Mouse (Mus musculus) liver, embryonic 18 days (tissue): ENCODE results near the gene Brsk1. TPM values are rescaled to one million over a fixed set of nuclear protein-coding genes. Genes with fewer than 3 reads are reported as not detected.

Experiments
- polyA plus RNA-seq: library from polyadenylated mRNA; depleted of rRNA; stranded (reverse); fragments of >200 nt; gene quantifications from 2 replicates; pipeline ENCODE4 v1.2.3, GENCODE M21; 2012; rRNA removed

Brsk1 gene
- polyA plus RNA-seq = 0.31 and 0.32 TPM in 2 replicates

GRCm38 (mm10) chr7:4690387-4690786 is at the start of gene Brsk1:
Gene Brsk1, plus strand, starts transcription at chr7:4690604.

GRCm38 (mm10) chr7:4658912-4659551 is 31.4 kb upstream of the Brsk1 start, which contains the start of gene Ppp6r1:
Gene Ppp6r1, minus strand, starts transcription at chr7:4659019.

GRCm38 (mm10) chr7:4684632-4685417 is 5.6 kb upstream of the Brsk1 start, which contains the start of gene Hspbp1:
Gene Hspbp1, minus strand, starts transcription at chr7:4685068.

GRCm38 (mm10) chr7:4725169-4725568 is 34.8 kb downstream of the Brsk1 start, which contains the start of gene Tmem150b:
Gene Tmem150b, minus strand, starts transcription at chr7:4725249.

GRCm38 (mm10) chr7:4739544-4740275 is 49.3 kb downstream of the Brsk1 start, which contains the start of gene Kmt5c:
Gene Kmt5c, plus strand, starts transcription at chr7:4740115.

GRCm38 (mm10) chr7:4752821-4753570 is 62.6 kb downstream of the Brsk1 start, which contains the start of gene Cox6b2:
Gene Cox6b2, minus strand, starts transcription at chr7:4753094.

Other genes with a start within 250 kb of the Brsk1 start
- 3.5 and 4.7 TPM in 2 replicates for gene Rdh13, start 245.0 kb upstream of the Brsk1 start, polyA plus RNA-seq
- gene Eps8l1, start 229.9 kb upstream of the Brsk1 start, polyA plus RNA-seq = 1.5 and 2.5 TPM in 2 replicates
- 17.0 and 21.0 TPM in 2 replicates for gene Ppp1r12c, start 188.9 kb upstream of the Brsk1 start, polyA plus RNA-seq
- 3.9 and 5.7 TPM in 2 replicates for gene Tnnt1, start 174.2 kb upstream of the Brsk1 start, polyA plus RNA-seq
- 0.34 and 0.41 TPM in 2 replicates for gene Tnni3, start 166.4 kb upstream of the Brsk1 start, polyA plus RNA-seq
- gene Dnaaf3, start 158.2 kb upstream of the Brsk1 start, polyA plus RNA-seq = 0.40 and 0.44 TPM in 2 replicates
- 0.25 and 0.27 TPM in 2 replicates for gene Syt5, start 143.1 kb upstream of the Brsk1 start, polyA plus RNA-seq
- gene Ptprh, start 86.6 kb upstream of the Brsk1 start, polyA plus RNA-seq = 0.01 and 0.04 TPM in 2 replicates
- 36.5 and 38.2 TPM in 2 replicates for gene Tmem86b, start 59.2 kb upstream of the Brsk1 start, polyA plus RNA-seq
- 28.8 and 34.0 TPM in 2 replicates for gene Ppp6r1, start 31.6 kb upstream of the Brsk1 start, polyA plus RNA-seq
- gene Hspbp1, start 5.5 kb upstream of the Brsk1 start, polyA plus RNA-seq = 20.4 and 21.6 TPM in 2 replicates
- 0.74 and 0.80 TPM in 2 replicates for gene Tmem150b, start 34.6 kb downstream of the Brsk1 start, polyA plus RNA-seq
- 53.8 and 67.2 TPM in 2 replicates for gene Kmt5c, start 49.5 kb downstream of the Brsk1 start, polyA plus RNA-seq
- gene Cox6b2, start 62.5 kb downstream of the Brsk1 start, polyA plus RNA-seq = 80.4 and 84.3 TPM in 2 replicates
- 0.01 TPM in 1 of 2 replicates, not detected in the other for gene Fam71e2, start 80.7 kb downstream of the Brsk1 start, polyA plus RNA-seq
- gene Il11, start 92.3 kb downstream of the Brsk1 start, polyA plus RNA-seq = 0.02 and 0.13 TPM in 2 replicates
- gene Tmem190, start 92.3 kb downstream of the Brsk1 start, polyA plus RNA-seq = not detected in 2 replicates
- 11.3 and 11.9 TPM in 2 replicates for gene Tmem238, start 99.1 kb downstream of the Brsk1 start, polyA plus RNA-seq
- gene Rpl28, start 102.3 kb downstream of the Brsk1 start, polyA plus RNA-seq = 244 and 284 TPM in 2 replicates
- 252 and 281 TPM in 2 replicates for gene Ube2s, start 122.0 kb downstream of the Brsk1 start, polyA plus RNA-seq
- 0.08 and 0.18 TPM in 2 replicates for gene Shisa7, start 154.1 kb downstream of the Brsk1 start, polyA plus RNA-seq
- 5.7 and 6.4 TPM in 2 replicates for gene Isoc2b, start 179.7 kb downstream of the Brsk1 start, polyA plus RNA-seq
- gene Isoc2a, start 186.5 kb downstream of the Brsk1 start, polyA plus RNA-seq = 29.3 and 33.2 TPM in 2 replicates
- 0.03 and 0.05 TPM in 2 replicates for gene Gm36210, start 215.9 kb downstream of the Brsk1 start, polyA plus RNA-seq
- gene Zfp628, start 224.6 kb downstream of the Brsk1 start, polyA plus RNA-seq = 2.1 and 2.5 TPM in 2 replicates
- 0.61 and 0.77 TPM in 2 replicates for gene Nat14, start 231.4 kb downstream of the Brsk1 start, polyA plus RNA-seq
- 0.25 and 0.30 TPM in 2 replicates for gene Ssc5d, start 235.2 kb downstream of the Brsk1 start, polyA plus RNA-seq